Mouse (Mus musculus) liver, postnatal 0 days (tissue): ENCODE results near the gene Nkapl.

Experiments
- CTCF ChIP-seq: sonication (generic); IDR thresholded peaks from 2 replicates; pipeline ENCODE4 v1.5.1; 2016; ENCODE audit warnings: antibody characterized with exemption, low read depth
- EP300 ChIP-seq: IDR thresholded peaks from 2 replicates; pipeline ENCODE4 v1.6.1; 2016; ENCODE audit warnings: antibody characterized with exemption, low read depth, mild to moderate bottlenecking

- no peak for TF ChIP-seq CTCF
- no peak for TF ChIP-seq EP300
These were observed 973 bp downstream of the Nkapl start for GRCm38 (mm10) chr13:21467336-21467735.
